Mouse (Mus musculus): Measurements from ENCODE around the gene Mttp. TPM values are rescaled to one million over a fixed set of nuclear protein-coding genes. Genes with fewer than 3 reads are reported as not detected.

The Mttp gene
- total RNA-seq, 2 experiments from 2014 or later: 0.51 to 0.77 TPM

- ATAC-seq (replicated peaks; ENCODE audit: low FRiP score, poor library complexity, severe bottlenecking): no peak
Observed at GRCm38 (mm10) chr3:138062673-138063072, 82.1 kb downstream of the Mttp start.

- ATAC-seq (replicated peaks; ENCODE audit: low FRiP score, poor library complexity, severe bottlenecking): no peak
Observed at GRCm38 (mm10) chr3:138061205-138061911, 83.4 kb downstream of the Mttp start.

GRCm38 (mm10) chr3:138060429-138060828, 84.3 kb downstream of the Mttp start:
- no peak for ATAC-seq (replicated peaks; ENCODE audit: low FRiP score, poor library complexity, severe bottlenecking)

- no peak for ATAC-seq (replicated peaks; ENCODE audit: low FRiP score, poor library complexity, severe bottlenecking)
Observed at GRCm38 (mm10) chr3:138058226-138058625, 86.5 kb downstream of the Mttp start.

- no peak for ATAC-seq (replicated peaks; ENCODE audit: low FRiP score, poor library complexity, severe bottlenecking)
Observed at GRCm38 (mm10) chr3:138056976-138057375, 87.8 kb downstream of the Mttp start.

GRCm38 (mm10) chr3:138053969-138054368, 90.8 kb downstream of the Mttp start:
- no peak for ATAC-seq (replicated peaks; ENCODE audit: low FRiP score, poor library complexity, severe bottlenecking)

- ATAC-seq (replicated peaks; ENCODE audit: low FRiP score, poor library complexity, severe bottlenecking): no peak
Observed at GRCm38 (mm10) chr3:138051431-138051830, 93.3 kb downstream of the Mttp start.

- ATAC-seq (replicated peaks; ENCODE audit: low FRiP score, poor library complexity, severe bottlenecking): no peak
Observed at GRCm38 (mm10) chr3:138050772-138051171, 94.0 kb downstream of the Mttp start.

GRCm38 (mm10) chr3:138049555-138049954, 95.2 kb downstream of the Mttp start:
- no peak for ATAC-seq (replicated peaks; ENCODE audit: low FRiP score, poor library complexity, severe bottlenecking)

GRCm38 (mm10) chr3:138043316-138043715, 101.5 kb downstream of the Mttp start:
- ATAC-seq (replicated peaks; ENCODE audit: low FRiP score, poor library complexity, severe bottlenecking): no peak

GRCm38 (mm10) chr3:138041591-138042301, 103.0 kb downstream of the Mttp start:
- no peak for ATAC-seq (replicated peaks; ENCODE audit: low FRiP score, poor library complexity, severe bottlenecking)

GRCm38 (mm10) chr3:138040938-138041337, 103.8 kb downstream of the Mttp start:
- no peak for ATAC-seq (replicated peaks; ENCODE audit: low FRiP score, poor library complexity, severe bottlenecking)

Other genes starting within 250 kb of the Mttp start
- 31.6 and 47.8 TPM in 2 replicates for gene Lamtor3, start 226.5 kb downstream of the Mttp start, total RNA-seq (2015; ENCODE audit: low replicate concordance)
- gene Lamtor3, start 226.5 kb downstream of the Mttp start, total RNA-seq (2017; ENCODE audit: low replicate concordance): 45.0 and 49.3 TPM in 2 replicates
- 18.3 and 27.6 TPM in 2 replicates for gene Dapp1, start 163.4 kb downstream of the Mttp start, total RNA-seq (2015; ENCODE audit: low replicate concordance)
- 21.5 and 34.1 TPM in 2 replicates for gene Dapp1, start 163.4 kb downstream of the Mttp start, total RNA-seq (2017; ENCODE audit: low replicate concordance)
- not detected in 2 replicates for gene 1110002E22Rik, start 79.9 kb downstream of the Mttp start, total RNA-seq (2015; ENCODE audit: low replicate concordance)
- not detected in 2 replicates for gene 1110002E22Rik, start 79.9 kb downstream of the Mttp start, total RNA-seq (2017; ENCODE audit: low replicate concordance)
- not detected in 2 replicates for gene Gm5105, start 77.6 kb downstream of the Mttp start, total RNA-seq (2015; ENCODE audit: low replicate concordance)
- not detected in 2 replicates for gene Gm5105, start 77.6 kb downstream of the Mttp start, total RNA-seq (2017; ENCODE audit: low replicate concordance)
- gene Trmt10a, start 1.5 kb downstream of the Mttp start, total RNA-seq (2015; ENCODE audit: low replicate concordance): 0.77 and 3.3 TPM in 2 replicates
- 3.8 and 12.3 TPM in 2 replicates for gene Trmt10a, start 1.5 kb downstream of the Mttp start, total RNA-seq (2017; ENCODE audit: low replicate concordance)
- not detected in 2 replicates for gene 4930579F01Rik, start 48.9 kb upstream of the Mttp start, total RNA-seq (2015; ENCODE audit: low replicate concordance)
- not detected in 2 replicates for gene 4930579F01Rik, start 48.9 kb upstream of the Mttp start, total RNA-seq (2017; ENCODE audit: low replicate concordance)
- not detected in 2 replicates for gene Adh7, start 72.8 kb upstream of the Mttp start, total RNA-seq (2015; ENCODE audit: low replicate concordance)
- not detected in 2 replicates for gene Adh7, start 72.8 kb upstream of the Mttp start, total RNA-seq (2017; ENCODE audit: low replicate concordance)
- gene Adh1, start 116.0 kb upstream of the Mttp start, total RNA-seq (2015; ENCODE audit: low replicate concordance): not detected in 2 replicates
- gene Adh1, start 116.0 kb upstream of the Mttp start, total RNA-seq (2017; ENCODE audit: low replicate concordance): not detected in 2 replicates
- gene Adh6a, start 168.3 kb upstream of the Mttp start, total RNA-seq (2015; ENCODE audit: low replicate concordance): not detected in 2 replicates
- gene Adh6a, start 168.3 kb upstream of the Mttp start, total RNA-seq (2017; ENCODE audit: low replicate concordance): not detected in 2 replicates
- not detected in 2 replicates for gene Adh6b, start 196.8 kb upstream of the Mttp start, total RNA-seq (2015; ENCODE audit: low replicate concordance)
- gene Adh6b, start 196.8 kb upstream of the Mttp start, total RNA-seq (2017; ENCODE audit: low replicate concordance): not detected in 2 replicates